Mouse (Mus musculus) inflammation-experienced regulatory T-cells, adult 6 months (primary cell): ENCODE results near the gene Ick. TPM values are rescaled to one million over a fixed set of nuclear protein-coding genes. Genes with fewer than 3 reads are reported as not detected.

Experiments
- ATAC-seq: one replicate; pipeline ENCODE4 v1.8.0; 2017
- polyA plus RNA-seq, 3 experiments: library from polyadenylated mRNA; unstranded; fragments of 100-300 nt; shearing (Covaris generic); gene quantifications; one replicate each; pipeline ENCODE4 v1.2.1; 2017

Gene Ick
- polyA plus RNA-seq, 3 experiments from 2014 or later: 4.7 to 8.9 (median 6.9) TPM

GRCm38 (mm10) chr9:78193902-78194597 lies 85.1 kb downstream of the Ick start:
- ATAC-seq: peak; percentile 80

GRCm38 (mm10) chr9:78195034-78195433 lies 86.0 kb downstream of the Ick start:
- no peak for ATAC-seq

DNA sequence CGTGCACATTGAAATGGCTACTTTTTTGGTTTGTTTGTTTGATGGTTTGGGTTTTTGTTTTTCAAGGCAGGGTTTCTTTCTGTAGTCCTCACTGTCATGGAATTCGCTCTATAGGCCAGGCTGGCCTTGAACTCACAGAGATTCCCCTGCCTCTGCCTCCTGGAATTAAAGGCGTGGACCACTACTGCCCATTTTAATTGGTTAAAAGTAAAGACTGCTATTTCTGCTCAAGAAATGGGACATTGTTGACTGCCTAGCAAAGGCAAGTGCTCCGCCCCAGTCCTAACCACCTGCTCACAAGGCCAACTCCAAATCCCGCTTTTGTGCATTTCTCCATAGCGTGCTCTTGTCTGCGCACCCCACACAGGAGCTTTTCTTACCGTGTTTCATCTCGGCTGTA lies 88.8 kb downstream of the Ick start:
- no peak for ATAC-seq

DNA sequence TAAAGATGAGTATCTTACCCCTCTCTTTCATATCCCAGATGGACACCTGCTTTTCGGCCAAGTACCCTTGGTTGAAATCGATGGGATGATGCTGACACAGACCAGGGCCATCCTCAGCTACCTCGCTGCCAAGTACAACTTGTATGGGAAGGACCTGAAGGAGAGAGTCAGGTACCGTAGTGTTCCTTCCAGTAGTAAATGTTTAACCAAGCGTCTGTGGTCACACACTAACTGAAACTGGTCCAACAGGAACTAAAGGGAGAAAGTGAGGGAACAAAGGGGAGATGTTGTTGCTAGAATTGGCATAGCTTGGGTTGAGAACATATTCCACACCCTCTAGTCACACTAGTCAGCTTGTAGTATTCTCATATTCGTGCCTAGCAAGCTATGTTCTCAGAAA lies 95.2 kb downstream of the Ick start:
- no peak for ATAC-seq

- no peak for ATAC-seq
Measured at GRCm38 (mm10) chr9:78208956-78209355, 100.0 kb downstream of the Ick start.

GRCm38 (mm10) chr9:78210079-78210478 lies 101.1 kb downstream of the Ick start:
- no peak for ATAC-seq

DNA sequence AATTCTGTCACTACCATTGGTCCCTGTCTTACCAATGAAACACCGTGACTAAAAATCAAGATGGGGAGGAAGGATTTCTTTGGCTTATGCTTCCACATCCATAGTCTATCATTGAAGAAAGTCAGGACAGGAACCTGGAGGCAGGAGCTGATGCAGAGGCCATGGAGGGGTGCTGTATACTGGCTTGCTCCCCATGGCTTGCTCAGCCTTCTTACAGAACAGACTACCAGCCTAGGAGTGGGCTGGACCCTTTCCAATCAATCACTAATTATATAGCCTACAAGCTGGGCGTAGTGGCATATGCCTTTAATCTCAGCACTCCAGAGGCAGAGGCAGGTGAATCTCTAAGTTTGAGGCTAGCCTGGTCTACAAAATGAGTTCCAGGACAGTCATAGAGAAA lies 101.8 kb downstream of the Ick start:
- no peak for ATAC-seq

DNA sequence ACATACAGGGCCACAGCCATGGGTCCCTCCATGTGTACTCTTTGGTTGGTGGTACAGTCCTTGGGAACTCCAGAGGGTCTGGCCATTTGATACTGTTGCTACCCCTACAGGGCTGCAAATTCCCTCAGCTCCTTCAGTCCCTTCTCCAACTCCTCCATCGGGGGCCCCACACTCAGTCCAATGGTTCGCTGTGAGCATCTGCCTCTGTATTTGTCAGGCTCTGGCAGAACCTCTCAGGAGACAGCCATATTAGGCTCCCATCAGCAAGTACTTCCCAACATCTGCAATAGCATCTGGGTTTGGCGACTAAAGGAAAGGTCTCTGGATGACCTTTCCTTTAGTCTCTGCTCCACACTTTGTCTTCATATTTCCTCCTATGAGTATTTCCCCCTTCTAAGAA lies 102.5 kb downstream of the Ick start:
- no peak for ATAC-seq

DNA sequence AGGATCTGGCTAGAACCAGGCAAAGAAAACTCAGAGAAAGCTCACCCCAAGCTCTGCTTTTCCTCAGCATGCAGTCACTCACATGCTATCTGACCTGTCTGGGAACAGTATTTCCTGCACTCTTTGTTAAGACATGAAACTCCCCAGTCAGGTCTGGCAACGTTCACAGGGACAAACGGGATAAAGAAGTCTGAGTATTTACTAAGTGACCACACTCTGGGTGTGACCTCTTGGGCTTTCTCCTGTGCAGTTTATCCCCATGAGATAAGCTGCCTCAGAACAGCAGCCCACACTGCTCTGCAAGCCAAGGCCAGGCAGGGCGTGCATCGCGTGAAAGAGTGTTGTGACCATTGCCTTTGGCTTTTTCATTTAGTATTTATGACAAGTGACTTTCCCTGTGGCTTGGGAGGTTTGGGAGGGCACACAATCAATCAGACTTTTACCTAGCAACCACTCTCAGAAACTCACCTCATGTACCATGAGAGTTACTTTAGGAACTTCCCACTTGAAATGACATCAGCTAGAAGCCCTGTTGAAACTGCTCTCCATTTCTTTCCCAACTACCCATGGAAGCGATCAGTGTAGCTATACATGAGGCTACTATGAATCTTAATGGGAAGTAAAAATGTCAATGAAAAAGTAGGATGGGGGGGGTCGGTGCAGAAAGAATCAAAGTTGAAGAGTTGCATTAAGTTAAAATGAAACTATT lies 103.5 kb downstream of the Ick start:
- ATAC-seq: no peak

DNA sequence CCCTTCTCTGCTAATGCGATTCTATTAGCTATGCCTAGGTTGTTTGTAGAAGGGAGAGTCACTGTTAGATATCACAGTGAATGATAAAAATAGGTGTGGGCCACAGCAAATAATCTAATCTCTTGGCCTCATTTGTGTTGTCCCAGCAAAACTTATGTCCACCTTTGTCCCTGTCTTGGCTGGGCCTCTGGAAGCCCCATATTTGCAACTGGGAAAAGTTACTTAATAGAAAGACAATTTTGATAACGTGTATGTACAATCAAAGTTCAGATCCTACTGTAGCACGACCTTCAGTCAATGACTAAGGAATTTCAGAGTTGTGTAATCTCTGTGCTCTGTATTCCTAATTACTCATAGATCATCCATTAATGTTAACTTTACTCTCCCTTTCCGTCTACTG lies 108.1 kb downstream of the Ick start:
- ATAC-seq: no peak

Other genes starting within 250 kb of the Ick start
- 100 to 1,000 TPM in 2 of 3 experiments, 10 to 100 TPM in 1; 97.0 to 142 (median 135) TPM for gene Elovl5, start 191.8 kb upstream of the Ick start, polyA plus RNA-seq
- gene Gcm1, start 57.3 kb upstream of the Ick start, polyA plus RNA-seq: not detected
- 10 to 100 TPM; 21.0 to 23.3 (median 21.8) TPM for gene Fbxo9, start 127 bp upstream of the Ick start, polyA plus RNA-seq
- 10 to 100 TPM in 2 of 3 experiments, under 1 TPM in 1; 0.62 to 23.4 (median 19.3) TPM for gene Gsta4, start 73.6 kb downstream of the Ick start, polyA plus RNA-seq
- gene Gsta1, start 121.5 kb downstream of the Ick start, polyA plus RNA-seq: not detected
- gene Gm3776, start 147.9 kb downstream of the Ick start, polyA plus RNA-seq: not detected
- not detected for gene Gm10639, start 180.7 kb downstream of the Ick start, polyA plus RNA-seq
- not detected for gene Omt2a, start 205.6 kb downstream of the Ick start, polyA plus RNA-seq
- not detected for gene Omt2b, start 218.4 kb downstream of the Ick start, polyA plus RNA-seq
- gene Gsta2, start 246.6 kb downstream of the Ick start, polyA plus RNA-seq: not detected